Mouse (Mus musculus) brain, embryonic 14.5 days (tissue): Measurements from ENCODE around the gene Dcpp2.
A peak's percentile ranks its signal among the peaks of the same experiment; 100 is the strongest.

Experiments used
- CTCF ChIP-seq: fragments of 200-500 bp; IDR thresholded peaks from 2 replicates; pipeline ENCODE4 v1.5.1; 2012; ENCODE audit warnings: inconsistent platforms, mild to moderate bottlenecking, moderate library complexity, borderline replicate concordance; ENCODE audit not compliant: insufficient read depth, insufficient read length; ENCODE audit errors: extremely low read depth
- POLR2A ChIP-seq: fragments of 200-500 bp; IDR thresholded peaks from 2 replicates; pipeline ENCODE4 v1.6.1; 2012; ENCODE audit warnings: mild to moderate bottlenecking, inconsistent platforms, borderline replicate concordance; ENCODE audit not compliant: poor library complexity, insufficient read depth, insufficient read length, severe bottlenecking; ENCODE audit errors: extremely low read depth

DNA sequence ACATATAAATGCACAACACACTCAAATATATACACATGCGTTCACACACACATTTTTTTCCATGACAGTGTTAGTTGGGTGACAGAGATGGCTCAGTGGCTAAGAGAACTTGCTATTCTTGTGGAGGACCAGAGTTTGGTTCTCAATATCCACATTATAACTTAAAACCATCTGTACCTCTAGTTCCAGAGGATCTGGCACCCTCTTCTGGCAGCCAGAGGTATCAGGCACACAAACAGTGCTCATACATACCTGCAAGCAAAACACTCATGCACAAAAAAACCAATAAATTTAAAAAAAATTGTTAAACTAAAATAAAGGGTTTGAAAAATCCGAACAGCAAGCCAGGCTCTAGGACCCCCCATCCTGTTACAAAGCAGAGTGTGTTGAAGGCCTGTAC lies 30.7 kb upstream of the Dcpp2 start:
- TF ChIP-seq CTCF: peak; percentile 18; the same call in 1 of the 2 replicates
- TF ChIP-seq POLR2A: no peak
